Mouse (Mus musculus) urinary bladder, postnatal 4 days (tissue): ENCODE measurements around the gene Gm2431.

Experiments
- DNase-seq, 2 experiments: peaks; one replicate each; pipeline ENCODE4 v3.0.0; 2021 to 2022; ENCODE audit warnings: low spot score in 2 of 2

The Gm2431 gene

DNA sequence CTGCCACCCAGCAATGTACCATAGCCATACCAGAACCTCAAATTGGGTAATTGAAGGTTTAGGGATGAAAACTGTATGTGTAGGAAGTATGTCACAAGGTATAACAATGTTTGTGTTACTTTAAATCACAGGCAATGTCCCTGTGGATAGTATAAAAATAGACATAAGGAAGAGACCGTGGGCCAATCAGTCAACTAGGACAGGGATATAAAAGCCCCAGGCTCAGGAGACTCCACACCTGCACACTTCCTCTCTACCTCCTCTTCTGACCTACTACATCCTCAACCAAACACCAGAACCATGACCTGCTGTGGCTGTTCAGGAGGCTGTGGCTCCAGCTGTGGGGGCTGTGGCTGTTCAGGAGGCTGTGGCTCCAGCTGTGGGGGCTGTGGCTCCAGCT is 46.6 kb downstream of the Gm2431 start, which contains the start of gene Gm7579:
TSS of gene Gm7579 (plus strand) at position 301 of the 400 bp plus-strand sequence.
- DNase-seq, result peak in 1 of 2 experiments; percentile 19
